Mouse (Mus musculus) lung, postnatal 36 days (tissue): ENCODE data around the gene Ttll12.

ENCODE experiments used
- DNase-seq: peaks from one replicate; pipeline ENCODE4 v3.0.0; 2022; ENCODE audit warnings: mixed read lengths

Gene Ttll12

DNA sequence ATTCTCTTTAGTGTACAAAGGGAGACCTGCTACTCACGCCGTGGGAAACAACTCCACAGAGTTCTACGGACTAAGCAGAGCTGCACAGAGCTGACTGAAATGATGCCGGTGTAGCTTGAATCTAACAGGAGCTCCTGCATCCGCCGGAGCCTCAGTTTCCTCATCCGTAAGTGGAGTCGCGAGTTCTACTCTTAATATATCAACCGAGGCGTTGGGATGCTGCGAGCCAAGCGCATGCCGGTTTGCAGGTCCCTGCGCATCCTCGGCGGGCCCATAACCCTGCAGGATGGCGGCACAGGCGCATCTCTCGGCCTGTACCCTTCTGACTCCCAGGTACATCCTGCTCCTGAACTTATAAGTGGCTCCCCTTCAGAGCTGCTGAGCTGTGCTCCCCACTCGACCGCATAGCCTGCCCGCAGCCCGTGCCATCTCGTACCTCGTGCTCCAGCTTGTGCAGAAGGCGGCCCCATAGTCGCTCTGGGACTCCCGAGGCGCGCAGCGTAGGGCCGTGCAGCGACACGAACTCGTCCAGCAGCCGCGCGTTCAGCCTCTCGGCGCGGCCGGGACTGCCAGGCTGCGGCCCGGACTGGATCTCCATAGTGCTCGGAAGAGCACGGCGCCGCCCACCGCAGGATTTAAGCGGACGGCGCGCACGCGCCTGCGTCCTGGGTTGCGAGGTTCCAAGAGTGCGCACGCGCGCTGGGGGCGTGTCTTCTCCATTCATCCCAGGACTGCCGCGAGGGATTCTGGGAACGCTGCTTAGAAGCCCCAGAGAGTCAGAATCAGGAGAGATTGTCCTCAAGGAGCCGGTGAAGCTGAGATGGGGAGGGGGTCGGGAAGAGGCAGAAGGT lies at the start of gene Ttll12:
Gene Ttll12 (minus strand): TSS at position 645 of the 851 bp plus-strand sequence.
- DNase-seq = peak; percentile 97

- no peak for DNase-seq
Observed at GRCm38 (mm10) chr15:83642518-83642917, 47.6 kb upstream of the Ttll12 start.

- no peak for DNase-seq
Observed at GRCm38 (mm10) chr15:83640208-83640607, 45.3 kb upstream of the Ttll12 start.

DNA sequence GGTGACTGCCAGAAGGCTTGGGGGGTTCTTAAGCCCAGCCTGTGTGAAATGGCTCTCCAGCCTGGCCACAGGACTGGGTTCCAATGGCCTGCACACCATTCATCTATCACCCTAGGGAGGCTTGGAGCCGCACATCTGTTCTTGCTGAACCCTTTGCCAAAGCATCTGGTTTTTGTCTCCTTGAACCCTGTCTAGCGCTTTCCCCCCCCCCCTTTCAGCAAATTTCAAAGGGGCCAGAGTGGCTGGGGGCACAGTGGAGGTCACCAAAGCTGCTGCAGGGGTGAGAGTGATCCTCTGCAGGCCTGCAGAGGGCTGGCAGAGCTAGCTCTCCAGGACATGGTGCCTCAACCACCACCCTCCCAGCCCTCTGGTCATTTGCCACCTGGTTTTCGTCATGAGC lies 44.2 kb upstream of the Ttll12 start:
- peak; percentile 51 for DNase-seq

- no peak for DNase-seq
Observed at GRCm38 (mm10) chr15:83638196-83638899, 43.4 kb upstream of the Ttll12 start.

DNA sequence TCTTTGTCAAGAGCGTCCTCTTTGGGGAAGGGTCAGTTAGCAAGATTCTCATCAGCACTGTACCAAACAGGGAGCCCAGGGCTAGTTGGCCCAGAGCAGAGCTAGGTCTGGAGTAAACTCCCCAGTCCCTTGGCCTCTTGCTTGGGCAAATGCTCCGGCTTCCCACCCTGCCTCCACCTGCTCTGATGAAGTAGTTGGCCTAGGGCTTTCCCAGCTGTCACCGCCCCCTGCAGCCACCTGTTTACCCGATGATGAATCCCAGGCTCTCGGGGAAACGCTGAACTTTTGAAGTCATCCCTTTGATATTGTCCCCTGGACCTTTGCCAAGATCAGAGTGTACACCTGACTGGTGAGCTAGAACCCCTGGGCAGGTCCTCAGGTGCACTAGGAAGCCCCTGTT lies 41.8 kb upstream of the Ttll12 start:
- no peak for DNase-seq

DNA sequence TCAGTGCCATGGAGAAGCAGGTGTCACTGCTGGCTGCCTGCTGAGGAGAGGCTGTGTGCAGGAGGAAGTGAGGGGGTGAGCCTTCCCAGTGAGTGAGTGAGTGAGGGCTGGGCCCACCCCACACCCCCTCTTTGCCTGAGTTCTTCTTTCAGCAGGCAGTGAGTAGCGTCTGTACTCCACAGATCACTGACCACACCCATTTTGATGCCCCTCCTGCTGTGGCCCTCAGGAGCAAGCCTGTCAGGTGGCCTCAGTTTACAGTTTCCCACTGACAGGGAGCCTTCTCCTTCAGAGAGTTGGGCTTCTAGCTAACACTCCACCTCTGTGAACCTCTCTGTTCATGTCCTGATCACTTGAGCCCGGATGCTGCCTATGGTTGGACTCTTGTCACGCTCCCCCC lies 40.3 kb upstream of the Ttll12 start:
- no peak for DNase-seq

GRCm38 (mm10) chr15:83634076-83634475 lies 39.1 kb upstream of the Ttll12 start:
- DNase-seq = peak; percentile 4

DNA sequence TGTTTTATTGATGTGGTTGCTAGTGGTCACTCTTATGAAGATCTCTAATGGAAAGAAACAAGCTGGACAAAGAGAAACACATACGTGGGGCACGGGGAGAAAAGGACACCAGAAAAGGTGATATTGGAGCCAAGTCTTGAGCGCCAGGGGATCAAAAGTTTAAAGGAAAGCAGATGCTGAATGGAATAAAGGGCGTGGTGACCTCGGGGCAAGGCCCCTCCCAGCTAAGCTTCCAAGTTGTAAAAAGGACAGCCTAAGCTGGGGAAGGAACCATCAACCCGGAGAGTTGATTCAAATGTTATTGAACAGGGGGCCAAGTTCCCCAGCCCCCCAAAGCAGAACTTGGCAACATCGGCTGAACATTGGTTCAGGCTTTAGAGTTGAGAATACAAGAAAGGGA lies 36.1 kb upstream of the Ttll12 start:
- DNase-seq = no peak

DNA sequence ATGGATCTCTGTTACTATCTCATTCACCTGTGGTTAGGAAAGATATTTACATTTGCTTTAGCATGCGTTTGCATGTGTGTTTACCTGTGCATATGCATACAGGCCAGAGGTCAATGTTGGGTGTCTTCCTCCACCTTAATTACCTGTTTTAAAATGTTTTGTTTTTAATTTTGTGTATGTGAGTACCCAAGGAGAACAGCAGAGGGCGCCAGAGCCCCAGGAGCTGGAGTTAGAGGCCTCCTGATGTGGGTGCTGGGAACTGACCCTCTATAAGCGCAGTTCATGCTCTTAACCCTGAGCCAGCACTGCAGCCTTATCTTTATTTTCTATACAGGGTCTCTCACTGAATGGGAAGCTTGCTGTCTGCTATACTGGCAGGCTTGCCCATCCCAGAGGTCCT lies 34.8 kb upstream of the Ttll12 start:
- DNase-seq = no peak

- no peak for DNase-seq
Observed at GRCm38 (mm10) chr15:83626142-83626645, 31.2 kb upstream of the Ttll12 start.

GRCm38 (mm10) chr15:83615245-83615644 lies 20.3 kb upstream of the Ttll12 start:
- DNase-seq = no peak

- DNase-seq = peak; percentile 89
Observed at GRCm38 (mm10) chr15:83607115-83607802, 12.3 kb upstream of the Ttll12 start.

GRCm38 (mm10) chr15:83606700-83607099 lies 11.7 kb upstream of the Ttll12 start:
- DNase-seq = no peak

GRCm38 (mm10) chr15:83606216-83606615 lies 11.3 kb upstream of the Ttll12 start:
- DNase-seq = no peak

DNA sequence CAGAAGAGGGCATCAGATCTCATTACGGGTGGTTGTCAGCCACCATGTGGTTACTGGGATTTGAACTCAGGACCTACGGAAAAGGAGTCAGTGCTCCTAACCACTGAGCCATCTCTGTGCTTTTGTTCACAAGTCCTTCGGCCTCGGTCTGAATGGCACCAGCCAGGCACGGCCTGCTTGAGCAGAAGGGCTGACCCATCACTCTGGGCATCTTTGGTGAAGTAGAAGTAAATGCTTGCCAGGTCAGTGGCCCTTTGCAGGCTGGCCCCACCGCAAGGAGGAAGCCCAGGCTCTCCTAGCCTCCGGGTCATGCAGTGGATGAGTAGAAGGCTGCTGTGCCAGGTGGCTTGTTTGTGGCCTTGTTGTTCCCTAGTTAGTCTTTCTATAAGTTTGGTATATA lies 8.5 kb upstream of the Ttll12 start:
- no peak for DNase-seq

DNA sequence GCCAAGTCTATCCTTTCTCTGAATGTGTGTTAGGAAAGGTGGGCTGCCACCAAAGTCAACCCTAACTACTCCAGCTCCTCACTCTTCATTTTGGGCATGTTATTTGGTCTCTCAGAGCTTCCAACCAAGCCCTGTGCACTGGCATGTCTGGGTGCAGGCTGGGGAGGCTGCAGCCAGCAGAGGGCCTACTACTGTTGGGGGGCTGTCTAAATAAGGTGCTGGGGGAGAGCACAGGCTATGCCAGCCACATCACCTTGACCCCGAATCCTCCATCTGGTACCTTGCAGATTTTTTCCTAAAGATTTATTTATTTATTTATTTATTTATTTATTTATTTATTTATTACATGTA lies 8.1 kb upstream of the Ttll12 start:
- no peak for DNase-seq

DNA sequence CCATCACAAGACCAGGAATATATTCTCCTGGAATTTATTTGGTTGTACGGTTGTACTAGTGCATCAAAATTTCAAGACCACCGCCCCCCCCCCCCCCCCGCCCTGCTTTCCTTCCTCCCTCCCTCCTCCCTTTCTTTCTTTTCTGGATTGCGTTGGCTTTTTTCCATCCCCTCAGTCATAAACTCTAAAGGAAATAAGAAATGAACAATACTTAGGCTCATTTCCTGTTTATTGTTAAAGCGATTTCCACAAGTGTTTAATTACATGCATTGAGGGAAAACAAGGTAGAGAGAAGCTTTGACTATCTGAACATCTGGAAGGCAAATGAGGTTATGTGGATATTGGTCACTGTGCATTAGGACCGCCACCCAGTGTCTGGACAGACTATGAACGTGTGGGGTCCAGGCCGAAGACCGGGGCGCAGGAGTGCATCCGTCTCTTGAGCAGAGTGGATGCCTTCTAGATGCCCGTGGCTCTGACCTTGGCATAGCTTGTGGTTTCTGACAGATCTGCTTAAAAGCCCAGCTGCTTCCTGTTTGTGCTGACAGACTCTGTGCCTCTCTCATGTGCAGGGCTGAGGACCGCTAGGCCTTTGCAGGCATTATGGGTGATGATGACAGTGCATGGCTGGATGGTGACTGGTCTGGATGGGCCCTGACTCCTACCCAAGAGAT lies 7.6 kb upstream of the Ttll12 start:
- DNase-seq = peak; percentile 72

DNA sequence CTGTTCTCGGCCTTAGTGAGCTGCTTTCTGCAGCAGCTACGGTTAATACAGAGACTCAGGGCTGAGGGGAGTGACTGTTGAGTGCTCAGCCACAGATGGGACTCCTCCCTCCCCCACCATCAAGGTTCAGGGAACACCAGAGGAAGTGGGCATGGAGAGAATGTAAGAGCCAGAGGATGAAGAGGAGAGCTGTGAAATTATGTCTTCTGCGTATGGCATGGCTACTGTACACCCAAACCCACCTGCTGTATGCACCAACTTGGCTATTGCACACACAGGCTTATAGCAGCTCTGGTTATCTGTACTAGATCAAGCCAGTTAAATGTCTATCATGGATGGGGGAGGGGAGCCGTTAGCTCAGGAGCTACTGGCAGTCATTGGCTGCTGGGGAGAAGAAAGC lies 6.2 kb upstream of the Ttll12 start:
- DNase-seq = no peak

DNA sequence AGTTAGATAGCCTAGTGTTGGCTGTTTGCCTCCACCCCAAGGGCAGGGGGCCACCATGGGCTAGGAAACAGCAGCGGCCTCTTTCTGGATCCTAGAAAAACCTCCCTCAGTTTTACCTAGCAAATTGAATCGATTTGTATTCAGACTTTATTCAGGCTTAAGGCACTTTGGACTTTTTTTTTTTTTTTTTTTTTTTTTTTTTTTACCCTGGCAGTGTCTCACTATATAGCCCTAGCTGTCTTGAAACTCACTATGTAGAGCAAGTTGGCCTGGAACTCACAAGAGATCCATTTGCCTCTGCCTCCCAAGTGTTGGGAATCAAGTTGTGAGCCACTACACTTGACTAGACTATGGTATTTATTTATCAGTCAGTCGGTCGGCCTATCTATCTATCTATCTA lies 1.9 kb upstream of the Ttll12 start:
- DNase-seq = no peak

DNA sequence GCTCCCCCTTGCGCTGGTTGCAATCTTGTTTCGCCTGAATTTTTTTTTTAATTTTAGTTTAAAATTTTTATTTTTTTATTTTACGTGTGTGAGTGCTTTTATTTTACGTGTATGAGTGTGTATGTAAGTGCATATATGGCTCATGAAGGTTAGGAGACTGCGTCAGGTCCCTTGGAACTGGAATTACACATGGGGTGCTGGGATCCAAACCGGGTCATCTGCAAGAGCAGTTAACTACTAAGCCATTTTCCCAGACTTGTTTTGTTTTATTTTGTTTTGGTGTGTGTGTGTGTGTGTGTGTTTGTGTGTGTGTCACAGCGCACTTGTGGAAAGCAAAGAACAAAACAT lies 381 bp upstream of the Ttll12 start:
- no peak for DNase-seq

DNA sequence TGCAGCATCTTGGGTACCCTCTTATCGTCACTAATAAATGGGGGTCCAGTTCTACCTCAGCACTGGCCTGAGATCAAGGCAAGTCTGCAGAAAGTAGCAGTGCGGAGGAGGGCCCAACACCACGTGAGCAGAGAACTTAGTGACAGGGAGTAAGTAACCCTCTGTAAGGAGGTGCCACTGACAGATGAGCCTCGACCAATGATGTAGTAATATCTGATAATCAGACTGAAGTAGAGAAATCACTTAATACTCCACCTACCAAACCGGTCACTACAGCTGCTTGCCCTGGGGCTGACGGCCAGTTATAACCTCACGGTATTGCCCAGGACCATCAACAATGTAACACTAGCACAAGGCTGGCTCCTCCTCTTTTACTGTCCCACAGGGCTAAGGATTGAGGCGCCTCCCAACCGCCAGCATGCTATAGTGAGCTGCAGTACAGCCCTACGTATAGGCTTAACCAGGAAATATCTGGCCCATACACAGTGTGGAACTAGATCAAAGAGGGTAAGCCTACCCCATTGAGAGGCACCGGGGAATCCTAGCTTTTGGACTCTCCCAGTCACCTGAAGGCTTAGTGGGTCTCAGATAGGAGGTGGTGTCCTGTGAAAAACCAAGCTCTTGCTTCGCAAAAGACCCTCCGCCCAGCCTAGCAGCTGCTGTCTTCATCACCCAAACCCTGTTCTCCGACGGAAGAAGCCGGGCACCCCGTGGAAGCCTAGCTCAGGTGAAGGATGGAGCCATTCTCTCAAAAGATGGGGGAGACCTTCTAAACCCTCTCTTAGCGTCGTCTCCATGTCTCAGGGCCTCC lies 1.1 kb downstream of the Ttll12 start:
- DNase-seq = no peak
